Mouse (Mus musculus) heart, postnatal 4 days (tissue): ENCODE results near the gene Hadhb. TPM values are rescaled to one million over a fixed set of nuclear protein-coding genes. Genes with fewer than 3 reads are reported as not detected.

Experiments
- microRNA-seq, 2 experiments: library from miRNA; unstranded; fragments of <30 nt; microRNA quantifications; one replicate each; pipeline ENCODE4 v1.2.0; 2021 to 2022
- total RNA-seq, 2 experiments: library from RNA; stranded (reverse); gene quantifications; 2 replicates each; pipeline ENCODE4 v1.2.3; 2021

The Hadhb gene
- total RNA-seq, 2 experiments from 2014 or later: 1,045 to 1,083 TPM

Small RNA genes lying within 50 kb of the gene (microRNA-seq; reads per million reads assigned to microRNA genes)
- 8.3 to 8.8 reads per million in 2 experiments for gene Mir1960

Other genes with a start within 250 kb of the Hadhb start
- gene Il6, start 142.1 kb upstream of the Hadhb start, total RNA-seq: under 1 TPM in 1 of 2 experiments, not detected in 1; 0.29 TPM
- 10 to 100 TPM; 44.0 to 49.6 TPM for gene Tyms, start 81.6 kb upstream of the Hadhb start, total RNA-seq
- under 1 TPM; 0.27 to 0.45 TPM for gene Garem2, start 50.1 kb upstream of the Hadhb start, total RNA-seq
- not detected for gene 3110082J24Rik, start 49.2 kb upstream of the Hadhb start, total RNA-seq
- 1,000 to 10,000 TPM; 1,073 to 1,141 TPM for gene Hadha, start 86 bp upstream of the Hadhb start, total RNA-seq
- gene Adgrf3, start 50.5 kb downstream of the Hadhb start, total RNA-seq: under 1 TPM; 0.21 to 0.45 TPM
- gene Selenoi, start 77.3 kb downstream of the Hadhb start, total RNA-seq: 10 to 100 TPM; 22.8 to 24.9 TPM
- under 1 TPM in 1 of 2 experiments, not detected in 1; 0.11 TPM for gene Drc1, start 126.1 kb downstream of the Hadhb start, total RNA-seq